Mouse (Mus musculus) midbrain, embryonic 10.5 days (tissue): ENCODE measurements around the gene Traf3. TPM values are rescaled to one million over a fixed set of nuclear protein-coding genes. Genes with fewer than 3 reads are reported as not detected.

Experiments
- DNase-seq: peaks from one replicate; pipeline ENCODE4 v3.0.0-alpha.2; 2017; ENCODE audit warnings: low spot score
- H3K27ac ChIP-seq: fragments of 300-500 bp; sonication (generic); replicated peaks from 2 replicates; pipeline ENCODE4 v1.5.1; 2016; ENCODE audit warnings: mild to moderate bottlenecking
- H3K27me3 ChIP-seq: fragments of 300-500 bp; sonication (generic); 2 replicates; pipeline ENCODE4 v1.6.1; 2016; ENCODE audit warnings: low read depth, mild to moderate bottlenecking; ENCODE audit not compliant: poor library complexity, severe bottlenecking
- H3K36me3 ChIP-seq: fragments of 300-500 bp; sonication (generic); 2 replicates; pipeline ENCODE4 v1.6.1; 2016; ENCODE audit warnings: mild to moderate bottlenecking, moderate library complexity
- H3K4me1 ChIP-seq: fragments of 300-500 bp; sonication (generic); 2 replicates; pipeline ENCODE4 v1.6.1; 2016
- H3K4me3 ChIP-seq: fragments of 300-500 bp; sonication (generic); 2 replicates; pipeline ENCODE4 v1.5.1; 2016; ENCODE audit warnings: mild to moderate bottlenecking, moderate library complexity
- H3K9me3 ChIP-seq: fragments of 300-500 bp; sonication (generic); replicated peaks from 2 replicates; pipeline ENCODE4 v1.6.1; 2016; ENCODE audit warnings: mild to moderate bottlenecking
- WGBS: fragments of 180-500 bp; shearing (Covaris S2); methylation state at CpG from one replicate; pipeline ENCODE4 v1.1.7; 2016; 5-methylcytosine and 5-hydroxymethylcytosine counted together
- polyA plus RNA-seq: library from polyadenylated mRNA; unstranded; fragments of >200 nt; fragmentation: Nextera tagmentation; extraction: Ambion mirVana; gene quantifications from 2 replicates; pipeline ENCODE4 v1.2.1, GENCODE M21; 2016

The Traf3 gene
- polyA plus RNA-seq, 1 experiment from 2014 or later, result 11.5 TPM

GRCm38 (mm10) chr12:111160871-111161270 is 5.3 kb upstream of the Traf3 start:
- DNase-seq, result no peak
- Histone ChIP-seq H3K4me1 (peaks cover 51% of the 10 kb centered on the region), H3K36me3 (no peaks in the 10 kb centered on the region), H3K27me3 (no peaks in the 10 kb centered on the region), H3K4me3 (no peak overlapping the region), H3K9me3 (no peaks in the 10 kb centered on the region), H3K27ac (no peak overlapping the region)
- WGBS, result 90% methylated on average over 10 of the region's 10 CpGs

- peaks cover 54% of the 10 kb centered on the region for H3K4me1 ChIP-seq
- H3K9me3 ChIP-seq, result no peaks in the 10 kb centered on the region
- H3K27me3 ChIP-seq, result no peaks in the 10 kb centered on the region
- peak overlapping the region; percentile 86 for H3K27ac ChIP-seq
- H3K36me3 ChIP-seq, result no peaks in the 10 kb centered on the region
- no peak for DNase-seq
- peak overlapping the region; percentile 38 for H3K4me3 ChIP-seq
- WGBS, result 37% methylated on average over 7 of the region's 7 CpGs
Measured at GRCm38 (mm10) chr12:111161943-111162311, 4.2 kb upstream of the Traf3 start.

DNA sequence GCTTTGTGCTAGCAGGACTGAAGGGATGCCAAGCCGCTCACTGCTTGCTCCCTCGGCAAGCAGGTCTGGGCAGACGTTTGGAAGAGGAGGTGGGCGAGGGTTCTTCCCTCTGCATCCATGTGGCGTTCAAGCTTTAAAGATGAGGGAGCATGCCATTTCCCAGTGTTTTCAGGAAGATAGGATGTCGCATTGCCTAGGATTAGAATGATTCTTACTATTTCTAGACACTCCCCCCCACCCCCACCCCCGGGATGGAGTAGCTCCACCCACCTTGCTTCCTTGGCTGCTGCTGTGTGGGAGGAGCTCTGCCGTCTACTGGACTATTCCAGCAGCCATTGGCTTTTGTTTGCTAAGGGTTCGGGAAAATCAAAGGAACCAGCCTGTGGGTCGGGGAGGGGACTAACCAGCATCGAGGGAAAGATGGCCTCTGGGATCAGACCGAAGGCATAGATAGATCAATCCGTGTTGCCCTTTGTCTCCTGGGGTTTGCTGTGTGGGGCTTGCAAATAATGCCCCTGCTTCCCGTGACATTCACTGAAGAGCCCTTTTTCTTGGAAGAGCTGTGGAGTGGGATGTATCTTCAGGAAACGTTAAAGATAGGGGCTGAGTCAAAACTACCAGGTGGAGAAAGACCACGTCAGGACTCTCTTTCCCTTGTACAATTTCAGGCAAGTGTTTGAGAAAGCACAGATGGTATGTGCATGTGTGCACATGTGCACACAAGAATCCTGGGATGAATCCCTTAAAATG is 3.7 kb upstream of the Traf3 start:
- H3K4me1 ChIP-seq, result peaks cover 59% of the 10 kb centered on the region

DNA sequence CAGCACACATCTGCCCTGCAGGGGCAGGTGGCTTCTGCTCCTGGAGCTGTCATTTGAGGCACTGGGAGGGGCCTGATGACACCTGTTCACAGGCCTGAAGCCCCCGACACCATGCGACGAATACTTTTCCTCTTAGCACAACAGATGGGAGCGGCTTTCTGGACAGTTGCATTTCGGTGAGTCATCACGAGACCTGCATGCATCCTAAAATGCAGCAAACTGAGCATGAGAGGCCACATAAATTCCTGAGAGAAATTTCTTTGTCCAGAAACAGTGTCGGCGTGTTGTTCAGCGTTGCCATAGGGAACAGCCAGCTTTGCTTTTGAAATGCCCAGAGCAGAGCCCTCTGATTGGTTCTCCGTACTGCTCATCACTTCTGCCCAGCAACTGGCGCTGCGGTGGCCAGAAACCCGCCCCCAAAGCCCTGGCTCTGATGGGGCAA is 1.8 kb upstream of the Traf3 start:
- 4% methylated on average over 13 of the region's 13 CpGs for WGBS

More for the DNA sequence above, 3.7 kb upstream of the Traf3 start:
- H3K27me3 ChIP-seq, result no peaks in the 10 kb centered on the region
- H3K27ac ChIP-seq, result peak overlapping the region; percentile 86
- H3K4me3 ChIP-seq, result peak overlapping the region; percentile 38
- WGBS, result 10% methylated on average over 16 of the region's 16 CpGs
- H3K9me3 ChIP-seq, result no peaks in the 10 kb centered on the region
- H3K36me3 ChIP-seq, result no peaks in the 10 kb centered on the region
- DNase-seq, result peak; percentile 66

GRCm38 (mm10) chr12:111165146-111165812 is 891 bp upstream of the Traf3 start:
- 72% methylated on average over 10 of the region's 10 CpGs for WGBS
- Histone ChIP-seq H3K9me3 (no peaks in the 10 kb centered on the region), H3K36me3 (no peaks in the 10 kb centered on the region), H3K27ac (peak overlapping the region; percentile 92), H3K4me1 (peaks cover 66% of the 10 kb centered on the region), H3K27me3 (no peaks in the 10 kb centered on the region), H3K4me3 (peak overlapping the region; percentile 88)
- DNase-seq, result peak; percentile 57

More for the DNA sequence above, 1.8 kb upstream of the Traf3 start:
- H3K27me3 ChIP-seq, result no peaks in the 10 kb centered on the region
- H3K36me3 ChIP-seq, result no peaks in the 10 kb centered on the region
- DNase-seq, result peak; percentile 91
- H3K4me1 ChIP-seq, result peaks cover 71% of the 10 kb centered on the region
- no peaks in the 10 kb centered on the region for H3K9me3 ChIP-seq
- H3K4me3 ChIP-seq, result peak overlapping the region; percentile 45
- H3K27ac ChIP-seq, result peak overlapping the region; percentile 92

DNA sequence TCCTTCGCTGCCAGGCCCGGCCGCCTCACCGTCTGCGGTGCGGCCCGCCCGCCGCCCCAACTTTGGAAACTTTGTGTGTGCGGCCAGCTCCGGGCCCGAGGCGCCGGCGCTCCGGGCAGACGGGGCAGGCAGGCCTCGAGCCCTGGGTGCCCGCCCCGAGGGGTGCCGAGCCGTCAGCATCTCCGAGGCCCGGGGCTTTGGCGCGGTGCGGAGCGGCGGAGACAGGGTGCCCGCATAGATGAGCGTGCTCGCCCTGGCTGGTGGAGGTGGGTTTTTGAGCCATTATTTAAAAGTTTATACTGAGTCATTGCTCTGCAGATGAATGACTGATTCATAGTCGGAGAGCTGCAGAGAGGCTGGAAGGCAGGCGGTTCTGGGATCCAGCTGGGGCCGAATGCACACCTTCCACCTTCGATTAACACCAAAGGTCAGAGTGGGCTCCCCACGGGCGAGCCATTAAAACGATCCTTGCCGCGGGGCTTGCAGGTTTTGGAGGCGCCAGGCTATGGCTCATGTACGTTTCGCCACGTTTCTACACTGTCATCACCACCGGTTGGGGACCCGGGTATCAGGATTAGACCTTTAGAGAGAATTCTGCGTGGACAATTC is 615 bp downstream of the Traf3 start:
- Histone ChIP-seq H3K4me3 (peak overlapping the region; percentile 88), H3K4me1 (peaks cover 63% of the 10 kb centered on the region), H3K36me3 (peaks cover 9% of the 10 kb centered on the region), H3K9me3 (no peaks in the 10 kb centered on the region), H3K27me3 (no peaks in the 10 kb centered on the region), H3K27ac (peak overlapping the region; percentile 92)
- under 1% methylated on average over 48 of the region's 48 CpGs for WGBS
- DNase-seq, result no peak

GRCm38 (mm10) chr12:111168891-111169290 is 2.7 kb downstream of the Traf3 start:
- Histone ChIP-seq H3K27me3 (no peaks in the 10 kb centered on the region), H3K4me1 (peaks cover 42% of the 10 kb centered on the region), H3K4me3 (no peak overlapping the region), H3K27ac (no peak overlapping the region), H3K36me3 (peaks cover 25% of the 10 kb centered on the region), H3K9me3 (no peaks in the 10 kb centered on the region)
- WGBS, result 93% methylated on average over 4 of the region's 4 CpGs
- no peak for DNase-seq

- Histone ChIP-seq H3K27ac (no peak overlapping the region), H3K9me3 (no peaks in the 10 kb centered on the region), H3K36me3 (peaks cover 30% of the 10 kb centered on the region), H3K4me1 (no peaks in the 10 kb centered on the region), H3K27me3 (no peaks in the 10 kb centered on the region), H3K4me3 (no peak overlapping the region)
- 75% methylated on average over 4 of the region's 4 CpGs for WGBS
- DNase-seq, result no peak
Measured at GRCm38 (mm10) chr12:111178772-111179171, 12.6 kb downstream of the Traf3 start.

DNA sequence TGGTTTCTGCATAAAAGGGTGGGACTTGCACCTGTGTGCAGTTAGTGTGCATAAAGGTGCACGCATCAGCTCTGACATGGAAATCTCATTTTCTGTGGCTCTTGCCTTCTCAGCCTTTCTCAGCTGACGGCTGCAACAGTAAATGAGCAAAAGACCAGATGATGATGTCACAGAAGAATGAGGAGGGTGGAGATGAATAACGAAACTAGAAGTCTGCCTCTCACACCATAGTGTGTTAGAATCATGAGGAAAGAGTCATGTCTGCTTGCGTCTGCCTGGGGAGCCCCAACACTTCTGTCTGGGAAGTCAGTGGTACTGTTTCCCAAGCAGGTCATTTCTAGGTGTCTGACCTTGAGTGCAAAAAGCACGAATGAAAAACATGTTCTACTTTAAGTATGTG is 15.7 kb downstream of the Traf3 start:
- Histone ChIP-seq H3K4me1 (no peaks in the 10 kb centered on the region; the same call in 1 of the 2 replicates), H3K27ac (no peak overlapping the region), H3K27me3 (no peaks in the 10 kb centered on the region), H3K36me3 (0 out of 2 replicates have a peak, but pooled peaks cover 8% of the 10 kb centered on the region), H3K4me3 (no peak overlapping the region), H3K9me3 (no peaks in the 10 kb centered on the region)
- 91% methylated on average over 5 of the region's 5 CpGs for WGBS
- DNase-seq, result no peak

DNA sequence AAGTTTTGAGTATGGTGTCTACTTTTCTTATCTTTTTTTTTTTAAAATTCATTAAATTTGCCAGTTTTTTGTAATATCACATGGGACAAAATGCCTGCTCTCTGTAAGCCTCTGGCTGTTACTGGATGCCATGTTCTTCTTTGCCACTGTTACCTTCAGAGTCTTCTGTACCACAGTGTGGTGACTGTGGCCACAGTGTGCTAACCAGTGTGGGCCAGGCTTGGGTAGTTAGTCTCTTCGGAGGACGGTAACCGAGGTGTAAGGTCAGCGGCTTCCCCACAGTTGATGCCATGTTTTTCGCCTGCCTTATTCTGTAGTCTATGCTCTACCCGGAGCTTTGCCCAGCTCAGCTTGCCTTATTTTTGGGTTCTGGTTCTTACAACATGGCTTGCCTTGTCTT is 16.2 kb downstream of the Traf3 start:
- Histone ChIP-seq H3K27ac (no peak overlapping the region), H3K9me3 (no peaks in the 10 kb centered on the region), H3K4me3 (no peak overlapping the region), H3K36me3 (0 out of 2 replicates have a peak, but pooled peaks cover 8% of the 10 kb centered on the region), H3K4me1 (no peaks in the 10 kb centered on the region; the same call in 1 of the 2 replicates), H3K27me3 (no peaks in the 10 kb centered on the region)
- no peak for DNase-seq
- WGBS, result 96% methylated on average over 6 of the region's 6 CpGs

GRCm38 (mm10) chr12:111184476-111184875 is 18.3 kb downstream of the Traf3 start, which contains the start of gene 4930595D18Rik:
4930595D18Rik (minus strand) TSS chr12:111184491.
- 89% methylated on average over 5 of the region's 5 CpGs for WGBS

GRCm38 (mm10) chr12:111186986-111187385 is 20.8 kb downstream of the Traf3 start:
- H3K36me3 ChIP-seq, result no peaks in the 10 kb centered on the region
- no peak for DNase-seq
- H3K27ac ChIP-seq, result no peak overlapping the region
- no peaks in the 10 kb centered on the region; the same call in none of the 2 replicates for H3K4me1 ChIP-seq
- H3K27me3 ChIP-seq, result no peaks in the 10 kb centered on the region
- no peaks in the 10 kb centered on the region for H3K9me3 ChIP-seq
- H3K4me3 ChIP-seq, result no peak overlapping the region
- WGBS, result 92% methylated on average over 3 of the region's 3 CpGs

More at GRCm38 (mm10) chr12:111184476-111184875, 18.3 kb downstream of the Traf3 start, which contains the start of gene 4930595D18Rik:
- no peaks in the 10 kb centered on the region for H3K9me3 ChIP-seq
- DNase-seq, result no peak
- H3K27ac ChIP-seq, result no peak within 1 kb of the TSS
- H3K27me3 ChIP-seq, result no peaks in the 10 kb centered on the region
- 0 out of 2 replicates have a peak, but pooled peaks cover under 1% of the 10 kb centered on the region for H3K36me3 ChIP-seq
- no peak within 1 kb of the TSS for H3K4me3 ChIP-seq
- no peaks in the 10 kb centered on the region; the same call in 1 of the 2 replicates for H3K4me1 ChIP-seq
